Mouse (Mus musculus): ENCODE data around the gene Gm11096.

Gm11096 gene

GRCm38 (mm10) chr17:81480351-81481161 lies 39.0 kb downstream of the Gm11096 start:
- DNase-seq (ENCODE audit: low read depth, low spot score): peak; percentile 14

- no peak for DNase-seq (ENCODE audit: low read depth, low spot score)
Observed at GRCm38 (mm10) chr17:81481843-81482490, 40.4 kb downstream of the Gm11096 start.

- no peak for DNase-seq (ENCODE audit: low read depth, low spot score)
Observed at GRCm38 (mm10) chr17:81486388-81486787, 44.8 kb downstream of the Gm11096 start.
